Mouse (Mus musculus) liver, adult 2 months (tissue): ENCODE measurements around the gene Iqcg. TPM values are rescaled to one million over a fixed set of nuclear protein-coding genes. Genes with fewer than 3 reads are reported as not detected.

Source experiments
- DNase-seq: peaks from one replicate; pipeline ENCODE4 v3.0.0-alpha.2; 2011; ENCODE audit warnings: low read depth, low spot score; ENCODE audit errors: extremely low read depth
- H3K27ac ChIP-seq: fragments of 200-500 bp; replicated peaks from 2 replicates; pipeline ENCODE4 v1.5.1; 2012; ENCODE audit warnings: low read depth, mild to moderate bottlenecking, control low read depth, inconsistent platforms, low read length; ENCODE audit not compliant: insufficient read depth
- H3K27me3 ChIP-seq: fragments of 200-500 bp; 2 replicates; pipeline ENCODE4 v1.6.1; 2012; ENCODE audit warnings: mild to moderate bottlenecking, moderate library complexity, low read length, inconsistent platforms; ENCODE audit not compliant: control insufficient read depth, insufficient read depth
- H3K36me3 ChIP-seq: fragments of 200-500 bp; 2 replicates; pipeline ENCODE4 v1.6.1; 2012; ENCODE audit warnings: low read length, inconsistent platforms; ENCODE audit not compliant: control insufficient read depth, insufficient read depth
- H3K4me1 ChIP-seq: fragments of 200-500 bp; 2 replicates; pipeline ENCODE4 v1.6.1; 2011; ENCODE audit warnings: low read length; ENCODE audit not compliant: control insufficient read depth, insufficient read depth
- H3K4me3 ChIP-seq: fragments of 200-500 bp; 2 replicates; pipeline ENCODE4 v1.5.1; 2011; ENCODE audit warnings: low read depth, mild to moderate bottlenecking, control low read depth, low read length, moderate library complexity; ENCODE audit not compliant: insufficient read depth
- H3K79me2 ChIP-seq: fragments of 200-500 bp; 2 replicates; pipeline ENCODE4 v1.6.1; 2012; ENCODE audit warnings: inconsistent platforms, mild to moderate bottlenecking, low read length, moderate library complexity; ENCODE audit not compliant: control insufficient read depth, insufficient read depth
- H3K9ac ChIP-seq: fragments of 200-500 bp; 2 replicates; pipeline ENCODE4 v1.6.1; 2012; ENCODE audit warnings: low read depth, mild to moderate bottlenecking, control low read depth, inconsistent platforms, low read length
- CTCF ChIP-seq: fragments of 200-500 bp; IDR thresholded peaks from 2 replicates; pipeline ENCODE4 v1.5.1; 2011; ENCODE audit warnings: low read depth, low read length, control low read depth
- POLR2A ChIP-seq: fragments of 200-500 bp; IDR thresholded peaks from 2 replicates; pipeline ENCODE4 v1.6.1; 2011; ENCODE audit warnings: low read length, control low read depth; ENCODE audit not compliant: insufficient read depth; ENCODE audit errors: extremely low read depth
- WGBS: fragments of 180-500 bp; shearing (Covaris S2); methylation state at CpG from one replicate; pipeline ENCODE4 v1.1.7; 2018; 5-methylcytosine and 5-hydroxymethylcytosine counted together
- polyA plus RNA-seq: library from polyadenylated mRNA; depleted of rRNA; stranded (reverse); fragments of >200 nt; gene quantifications from 2 replicates; pipeline ENCODE4 v1.2.3, GENCODE M21; 2012
- total RNA-seq: library from RNA; depleted of rRNA; stranded (reverse); fragments of >200 nt; gene quantifications from 2 replicates; pipeline ENCODE4 v1.2.3, GENCODE M21; 2014

Gene Iqcg
- total and polyA plus RNA-seq, 2 experiments = 0.55 to 1.0 TPM

GRCm38 (mm10) chr16:33077069-33077627 is 21.1 kb upstream of the Iqcg start:
- TF ChIP-seq CTCF (no peak), POLR2A (no peak)
- Histone ChIP-seq H3K27me3 (no peaks in the 10 kb centered on the region), H3K27ac (0 out of 2 replicates have a peak overlapping the region, but pooled peaks have one; percentile 14), H3K4me1 (no peaks in the 10 kb centered on the region), H3K79me2 (no peaks in the 10 kb centered on the region), H3K9ac (no peak overlapping the region), H3K36me3 (0 out of 2 replicates have a peak, but pooled peaks cover 1% of the 10 kb centered on the region), H3K4me3 (no peak overlapping the region)
- no peak for DNase-seq
- 82% methylated on average over 5 of the region's 5 CpGs for WGBS

DNA sequence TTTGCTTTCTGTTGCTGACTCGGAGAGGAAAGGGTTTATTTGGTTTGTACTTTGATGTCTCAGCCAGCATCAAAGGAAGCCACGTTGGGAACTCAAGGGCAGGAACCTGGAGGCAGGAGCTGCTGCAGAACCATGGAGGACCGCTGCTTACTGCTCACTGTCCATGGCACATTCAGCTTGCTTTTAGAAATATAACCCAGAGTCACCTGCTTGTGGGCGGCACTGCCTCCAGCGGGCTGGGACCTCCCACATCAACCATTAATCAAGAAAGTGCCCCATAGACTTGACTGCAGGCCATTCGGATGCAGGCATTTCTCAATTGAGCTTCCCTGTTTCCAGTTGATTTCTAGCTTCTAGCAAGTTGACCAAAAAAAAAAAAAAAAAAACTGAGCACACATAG is 20.1 kb upstream of the Iqcg start:
- Histone ChIP-seq H3K27me3 (no peaks in the 10 kb centered on the region), H3K9ac (no peak overlapping the region), H3K4me1 (no peaks in the 10 kb centered on the region), H3K4me3 (no peak overlapping the region), H3K36me3 (0 out of 2 replicates have a peak, but pooled peaks cover 1% of the 10 kb centered on the region), H3K27ac (no peak overlapping the region), H3K79me2 (no peaks in the 10 kb centered on the region)
- DNase-seq = peak; percentile 21
- TF ChIP-seq CTCF (no peak), POLR2A (no peak)
- WGBS = 28% methylated on average over 6 of the region's 6 CpGs

GRCm38 (mm10) chr16:33074967-33075366 is 18.9 kb upstream of the Iqcg start:
- DNase-seq = no peak
- TF ChIP-seq CTCF (no peak), POLR2A (no peak)
- no peak overlapping the region for H3K4me3 ChIP-seq
- H3K79me2 ChIP-seq = no peaks in the 10 kb centered on the region
- peaks cover 4% of the 10 kb centered on the region; the same call in 1 of the 2 replicates for H3K36me3 ChIP-seq
- no peak overlapping the region for H3K9ac ChIP-seq
- no peak overlapping the region for H3K27ac ChIP-seq
- H3K4me1 ChIP-seq = no peaks in the 10 kb centered on the region
- 83% methylated on average over 5 of the region's 5 CpGs for WGBS
- H3K27me3 ChIP-seq = no peaks in the 10 kb centered on the region

DNA sequence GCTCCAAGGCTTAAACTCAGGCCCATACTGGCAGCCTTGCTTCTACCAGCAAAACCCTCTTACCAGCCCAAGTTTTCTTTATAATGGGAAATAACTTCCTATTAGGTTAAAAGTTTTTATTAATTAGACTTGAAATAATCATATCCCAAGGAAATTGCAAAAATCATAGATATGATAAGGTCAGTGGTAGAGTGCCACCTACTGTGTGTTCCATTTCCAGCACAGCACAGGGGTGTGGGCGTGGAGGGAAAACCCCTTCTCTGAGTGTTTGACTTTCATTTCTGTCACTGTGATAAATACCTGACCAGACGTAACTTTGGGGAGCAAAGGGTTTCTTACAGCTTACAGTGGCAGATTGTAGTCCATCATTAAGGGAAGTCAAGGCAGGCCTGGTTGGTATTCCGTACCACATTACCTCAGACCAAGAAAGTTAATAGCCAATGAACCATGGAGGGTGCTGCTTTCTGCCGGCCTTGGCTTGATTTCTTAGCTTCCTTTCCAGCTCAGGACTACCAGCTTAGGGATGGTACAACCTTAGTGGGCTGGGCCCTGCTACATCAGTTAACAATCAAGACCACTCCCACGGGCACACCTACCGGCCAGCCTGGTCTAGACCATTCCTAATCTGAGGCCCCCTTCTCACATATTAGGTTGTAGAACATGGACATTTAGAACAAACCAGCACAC is 17.0 kb upstream of the Iqcg start:
- peaks cover 6% of the 10 kb centered on the region; the same call in 1 of the 2 replicates for H3K36me3 ChIP-seq

GRCm38 (mm10) chr16:33070928-33071327 is 14.9 kb upstream of the Iqcg start:
- H3K9ac ChIP-seq = no peak overlapping the region
- peaks cover 6% of the 10 kb centered on the region; the same call in 1 of the 2 replicates for H3K36me3 ChIP-seq
- DNase-seq = no peak
- no peak overlapping the region for H3K27ac ChIP-seq
- no peaks in the 10 kb centered on the region for H3K79me2 ChIP-seq
- no peaks in the 10 kb centered on the region for H3K4me1 ChIP-seq
- no peaks in the 10 kb centered on the region for H3K27me3 ChIP-seq
- no peak for TF ChIP-seq POLR2A
- no peak overlapping the region for H3K4me3 ChIP-seq

More for the DNA sequence above, 17.0 kb upstream of the Iqcg start:
- no peak for DNase-seq
- H3K4me3 ChIP-seq = no peak overlapping the region
- H3K4me1 ChIP-seq = no peaks in the 10 kb centered on the region
- no peak overlapping the region for H3K27ac ChIP-seq
- WGBS = 89% methylated on average over 6 of the region's 6 CpGs
- H3K79me2 ChIP-seq = no peaks in the 10 kb centered on the region
- no peak overlapping the region for H3K9ac ChIP-seq
- no peak for TF ChIP-seq POLR2A
- no peak for TF ChIP-seq CTCF
- no peaks in the 10 kb centered on the region for H3K27me3 ChIP-seq

- Histone ChIP-seq H3K27me3 (no peaks in the 10 kb centered on the region), H3K4me3 (no peak overlapping the region), H3K9ac (no peak overlapping the region), H3K27ac (no peak overlapping the region), H3K4me1 (peaks cover 17% of the 10 kb centered on the region), H3K36me3 (peaks cover 10% of the 10 kb centered on the region), H3K79me2 (no peaks in the 10 kb centered on the region)
- TF ChIP-seq POLR2A = no peak
- TF ChIP-seq CTCF = peak; percentile 72
- 55% methylated on average over 9 of the region's 9 CpGs for WGBS
- peak; percentile 53 for DNase-seq
These were observed 8.6 kb upstream of the Iqcg start for GRCm38 (mm10) chr16:33064636-33065035.
